Mouse (Mus musculus) stomach, postnatal 0 days (tissue): ENCODE data around the gene Acp6.

Source experiments
- CTCF ChIP-seq: IDR thresholded peaks from 2 replicates; pipeline ENCODE4 v1.5.1; 2016; ENCODE audit warnings: antibody characterized with exemption, low read depth, mild to moderate bottlenecking, moderate library complexity
- EP300 ChIP-seq: optimal IDR thresholded peaks from 2 replicates; pipeline ENCODE3; 2016; ENCODE audit warnings: antibody characterized with exemption

DNA sequence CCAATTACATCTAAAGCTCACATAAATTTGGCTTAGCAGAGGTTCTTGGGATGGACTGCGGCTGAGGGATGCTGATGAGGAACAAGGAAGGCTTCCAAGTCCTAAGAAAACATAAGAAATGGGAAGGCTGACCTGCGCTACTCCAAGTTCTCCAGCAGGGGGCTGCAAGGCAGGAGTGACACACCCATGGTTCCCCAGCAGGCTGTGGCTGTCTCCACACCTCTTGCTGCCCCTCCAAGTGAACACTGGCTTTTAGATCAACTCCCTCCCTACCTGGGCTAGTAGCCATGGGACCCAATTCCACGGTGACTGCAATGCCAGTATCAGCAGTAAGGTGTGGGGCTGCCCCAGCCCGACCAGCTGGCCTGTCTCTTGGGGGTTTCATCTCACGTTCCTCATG is 43.4 kb downstream of the Acp6 start:
- peak; percentile 93 for TF ChIP-seq CTCF
- no peak for TF ChIP-seq EP300
